Mouse (Mus musculus): ENCODE data around the gene Olfr981. TPM values are rescaled to one million over a fixed set of nuclear protein-coding genes. Genes with fewer than 3 reads are reported as not detected.

Gene Olfr981
- polyA plus RNA-seq, 1 experiment from 2014 or later = not detected

DNA sequence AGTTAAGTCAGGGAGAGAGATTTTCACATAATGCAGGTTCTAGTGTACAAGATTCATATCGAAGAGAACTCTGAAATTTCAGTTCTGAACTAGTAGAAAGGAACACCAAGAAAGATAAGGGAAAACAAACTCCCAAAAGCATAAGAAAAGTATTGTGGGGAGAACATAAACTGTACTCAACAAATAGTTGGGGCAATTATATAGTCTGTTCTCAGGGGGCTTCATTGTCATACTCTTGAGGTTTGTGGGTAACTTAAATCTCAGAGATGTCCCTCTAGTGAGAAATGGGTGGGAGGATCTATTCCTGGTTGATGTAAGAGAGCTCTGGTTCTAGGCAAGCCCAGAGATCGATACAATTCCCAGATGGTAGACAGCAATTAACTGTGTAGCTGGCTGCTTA, 52.3 kb downstream of the Olfr981 start, which contains the start of gene Olfr982:
Gene Olfr982 (plus strand): TSS at position 301 of the 400 bp plus-strand sequence.
- Histone ChIP-seq H3K4me1 (replicated peaks; ENCODE audit: control insufficient read depth, insufficient read depth, low read length) (no peaks in the 10 kb centered on the region), H3K9ac (ENCODE audit: low read depth, low read length) (no peak within 1 kb of the TSS), H3K36me3 (ENCODE audit: control insufficient read depth, insufficient read depth) (no peaks in the 10 kb centered on the region), H3K4me2 (replicated peaks; ENCODE audit: low read depth) (no peak within 1 kb of the TSS), H3K9me3 (ENCODE audit: control insufficient read depth) (no peaks in the 10 kb centered on the region), H3K27ac (ENCODE audit: low read depth, low read length) (no peak within 1 kb of the TSS), H3K27me3 (replicated peaks; ENCODE audit: control insufficient read depth, insufficient read depth, low read length) (no peaks in the 10 kb centered on the region), H3K4me3 (ENCODE audit: low read depth, low read length) (no peak within 1 kb of the TSS)
- TF ChIP-seq CTCF (IDR thresholded peaks at IDR 0.05; ENCODE audit: low read depth) = no peak
- WGBS = 80% methylated on average over 2 of the region's 2 CpGs
- no peak for ATAC-seq

Other genes with a start within 250 kb of the Olfr981 start
- not detected in 2 replicates for gene Olfr968, start 238.2 kb upstream of the Olfr981 start, polyA plus RNA-seq (2015; fragmentation: Nextera tagmentation; extraction: Ambion mirVana)
- gene Olfr969, start 230.5 kb upstream of the Olfr981 start, polyA plus RNA-seq (2015; fragmentation: Nextera tagmentation; extraction: Ambion mirVana) = not detected in 2 replicates
- not detected in 2 replicates for gene Olfr970, start 212.6 kb upstream of the Olfr981 start, polyA plus RNA-seq (2015; fragmentation: Nextera tagmentation; extraction: Ambion mirVana)
- not detected in 2 replicates for gene Olfr971, start 184.6 kb upstream of the Olfr981 start, polyA plus RNA-seq (2015; fragmentation: Nextera tagmentation; extraction: Ambion mirVana)
- not detected in 2 replicates for gene Olfr972, start 155.0 kb upstream of the Olfr981 start, polyA plus RNA-seq (2015; fragmentation: Nextera tagmentation; extraction: Ambion mirVana)
- gene Olfr229, start 114.1 kb upstream of the Olfr981 start, polyA plus RNA-seq (2015; fragmentation: Nextera tagmentation; extraction: Ambion mirVana) = not detected in 2 replicates
- gene Olfr974, start 84.0 kb upstream of the Olfr981 start, polyA plus RNA-seq (2015; fragmentation: Nextera tagmentation; extraction: Ambion mirVana) = not detected in 2 replicates
- gene Olfr975, start 69.4 kb upstream of the Olfr981 start, polyA plus RNA-seq (2015; fragmentation: Nextera tagmentation; extraction: Ambion mirVana) = not detected in 2 replicates
- gene Olfr976, start 60.3 kb upstream of the Olfr981 start, polyA plus RNA-seq (2015; fragmentation: Nextera tagmentation; extraction: Ambion mirVana) = not detected in 2 replicates
- gene Olfr978, start 29.4 kb upstream of the Olfr981 start, polyA plus RNA-seq (2015; fragmentation: Nextera tagmentation; extraction: Ambion mirVana) = not detected in 2 replicates
- not detected in 2 replicates for gene Olfr979, start 18.0 kb upstream of the Olfr981 start, polyA plus RNA-seq (2015; fragmentation: Nextera tagmentation; extraction: Ambion mirVana)
- not detected in 2 replicates for gene Olfr980, start 11.9 kb upstream of the Olfr981 start, polyA plus RNA-seq (2015; fragmentation: Nextera tagmentation; extraction: Ambion mirVana)
- not detected in 2 replicates for gene Olfr982, start 52.4 kb downstream of the Olfr981 start, polyA plus RNA-seq (2015; fragmentation: Nextera tagmentation; extraction: Ambion mirVana)
- not detected in 2 replicates for gene Olfr983, start 72.1 kb downstream of the Olfr981 start, polyA plus RNA-seq (2015; fragmentation: Nextera tagmentation; extraction: Ambion mirVana)
- gene Olfr984, start 92.7 kb downstream of the Olfr981 start, polyA plus RNA-seq (2015; fragmentation: Nextera tagmentation; extraction: Ambion mirVana) = not detected in 2 replicates
- not detected in 2 replicates for gene Olfr985, start 108.7 kb downstream of the Olfr981 start, polyA plus RNA-seq (2015; fragmentation: Nextera tagmentation; extraction: Ambion mirVana)
- not detected in 2 replicates for gene Tmem225, start 126.7 kb downstream of the Olfr981 start, polyA plus RNA-seq (2015; fragmentation: Nextera tagmentation; extraction: Ambion mirVana)
- not detected in 2 replicates for gene Olfr986, start 159.5 kb downstream of the Olfr981 start, polyA plus RNA-seq (2015; fragmentation: Nextera tagmentation; extraction: Ambion mirVana)
- 1.1 TPM in 2 replicates for gene Zfp202, start 170.9 kb downstream of the Olfr981 start, polyA plus RNA-seq (2015; fragmentation: Nextera tagmentation; extraction: Ambion mirVana)
- gene Scn3b, start 247.8 kb downstream of the Olfr981 start, polyA plus RNA-seq (2015; fragmentation: Nextera tagmentation; extraction: Ambion mirVana) = 1.8 and 2.4 TPM in 2 replicates

All from intestine, postnatal 0 days (tissue).